10 mouse cellular contexts compared by ENCODE assay signal in the genomic region with DNA sequence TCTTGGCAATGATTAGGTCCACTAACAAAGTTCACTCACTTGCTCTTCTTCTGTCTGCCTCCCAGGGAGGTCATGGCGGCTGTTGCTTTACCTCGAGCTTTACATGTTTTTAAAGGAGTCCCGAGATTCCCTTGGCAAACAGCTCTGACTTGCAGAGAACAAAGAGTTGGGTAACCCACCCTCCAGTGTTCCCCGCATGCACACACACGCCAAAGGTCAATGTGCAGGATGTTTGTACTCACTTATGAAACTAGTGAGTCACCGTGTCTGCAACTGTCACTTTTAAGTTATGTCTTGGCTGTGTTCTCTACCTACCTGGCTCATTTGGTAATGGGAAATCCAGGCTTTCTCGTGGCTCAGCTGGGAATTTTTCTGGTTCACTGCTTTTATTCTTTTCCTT.
"Had no signal": no experiment of that assay in that cellular context is flagged by ENCODE, and none has a peak within 500 bp of the region (broad histone marks: within the 10 kb centered on the region; RNA-seq: fewer than 3 reads in every experiment).

No protein-coding gene starts in this region.

- H3K36me3 ChIP-seq: limb, embryonic 13.5 days; liver, embryonic 12.5 days; neural tube, embryonic 15.5 days had no signal

- H3K9ac ChIP-seq: limb, embryonic 13.5 days; liver, embryonic 12.5 days; neural tube, embryonic 15.5 days had no signal

- H3K4me1 ChIP-seq: limb, embryonic 13.5 days; liver, embryonic 12.5 days; neural tube, embryonic 15.5 days had no signal

- H3K9me3 ChIP-seq: limb, embryonic 13.5 days; liver, embryonic 12.5 days; neural tube, embryonic 15.5 days had no signal

- H3K4me2 ChIP-seq: limb, embryonic 13.5 days; liver, embryonic 12.5 days; neural tube, embryonic 15.5 days had no signal

- H3K4me3 ChIP-seq: limb, embryonic 13.5 days; liver, embryonic 12.5 days; myocyte; neural tube, embryonic 15.5 days had no signal

- DNase-seq: kidney, postnatal 10 days; left cerebral cortex, postnatal 4 days; midbrain, embryonic 14.5 days; right cerebral cortex, adult 18-20 months; thymus, adult 2 months; thymus, postnatal 25 days had no signal

- H3K27me3 ChIP-seq: limb, embryonic 13.5 days; liver, embryonic 12.5 days; neural tube, embryonic 15.5 days had no signal

- ATAC-seq: liver, embryonic 12.5 days had no signal

- H3K27ac ChIP-seq: limb, embryonic 13.5 days; liver, embryonic 12.5 days; neural tube, embryonic 15.5 days had no signal
